In genomic region chr3:122729960-122730740, GRCm38 (mm10) we compare ENCODE assay signal across 8 mouse cellular contexts. TPM values are rescaled to one million over a fixed set of nuclear protein-coding genes. Genes with fewer than 3 reads are reported as not detected.
A peak's percentile ranks its signal among the peaks of the same experiment; 100 is the strongest.
DNase-seq lines count a peak whose midpoint lies in the region; ATAC-seq and TF ChIP-seq lines count a peak whose summit lies in the region.

No protein-coding gene starts in this region.

- H3K4me1 ChIP-seq in hindbrain, embryonic 13.5 days (replicated peaks): peaks cover 16% of the 10 kb centered on the region

- peaks cover 12% of the 10 kb centered on the region for H3K27me3 ChIP-seq in Patski
- H3K27me3 ChIP-seq in hindbrain, embryonic 13.5 days: no peaks in the 10 kb centered on the region

- H3K9me3 ChIP-seq in hindbrain, embryonic 13.5 days: no peaks in the 10 kb centered on the region

- peak overlapping the region; percentile 82 for H3K27ac ChIP-seq in hindbrain, embryonic 13.5 days
- peak overlapping the region; percentile 72 for H3K27ac ChIP-seq in left cerebral cortex, adult 2 months

- POLR2A ChIA-PET in Patski (lab: Charles Lee): no interaction called here

- no peak for TF ChIP-seq CTCF in Patski (IDR thresholded peaks at IDR 0.05)
- peak; percentile 63 for TF ChIP-seq CTCF in left cerebral cortex, adult 2 months (IDR thresholded peaks at IDR 0.05)

- H3K4me2 ChIP-seq in hindbrain, embryonic 13.5 days: peak overlapping the region; percentile 88

- DNase-seq in Patski (ENCODE audit: low read depth, low spot score): no peak
- DNase-seq in cerebellum, postnatal 10 days: peak; percentile 83 to 85
- peak; percentile 35 to 51 for DNase-seq in frontal cortex, postnatal 36 days (ENCODE audit: low spot score in 2 of 2)
- peak; percentile 31 to 53 for DNase-seq in left cerebral cortex, adult 2 months (ENCODE audit: extremely low spot score in 1 of 2, low spot score in 2 of 2)
- peak; percentile 83 to 87 for DNase-seq in lung, postnatal 4 days
- peak; percentile 50 for DNase-seq in retina, postnatal 7 days (ENCODE audit: low read depth, low spot score)
- peak; percentile 79 for DNase-seq in thymus, postnatal 4 days

- CTCF ChIA-PET in Patski (lab: Charles Lee): interaction anchor here (0.9 kb wide), 2 partner anchors 9 to 13 kb away, joined by 3 to 5 read pairs; no protein-coding TSS in a partner anchor

- peak overlapping the region; percentile 77 for H3K4me3 ChIP-seq in hindbrain, embryonic 13.5 days
- H3K4me3 ChIP-seq in left cerebral cortex, adult 2 months: peak overlapping the region; percentile 71

- no peaks in the 10 kb centered on the region for H3K36me3 ChIP-seq in hindbrain, embryonic 13.5 days

- intact Hi-C loops in left cerebral cortex, adult 2 months (cut with DNase I): loop anchor here (1.0 to 5.0 kb wide), 3 partner anchors 43 to 174 kb away; no protein-coding TSS in a partner anchor

- peak; percentile 73 for ATAC-seq in Patski
- peak; percentile 83 for ATAC-seq in hindbrain, embryonic 13.5 days (ENCODE audit: low FRiP score)

- under 1% methylated on average over 80 of the region's 92 CpGs for WGBS in hindbrain, embryonic 13.5 days

- in situ Hi-C loops in Patski (cut with MboI; ENCODE audit: low pct_unique_long_range_greater_than_20kb): no loop called here

- H3K9ac ChIP-seq in hindbrain, embryonic 13.5 days: peak overlapping the region; percentile 85

RNA-seq across cellular contexts. Expression of gene Pde5a, which starts 1.4 kb away (rescaled TPM):
- 0.90 TPM for polyA plus RNA-seq in Patski (2021)
- 2.3 and 2.6 TPM in 2 replicates for polyA plus RNA-seq in hindbrain, embryonic 13.5 days (2015; fragmentation: Nextera tagmentation; extraction: Ambion mirVana)
- total RNA-seq in left cerebral cortex, adult 2 months (2021): 10 to 100 TPM; 15.6 to 21.1 TPM
